Mouse (Mus musculus): ENCODE results near the gene Copa.

Copa gene

GRCm38 (mm10) chr1:172071556-172071955 is 10.8 kb upstream of the Copa start:
- in situ Hi-C loops (cut with MboI; ENCODE audit: low pct_unique_long_range_greater_than_20kb in 1 of 2, low sequenced_read_pairs in 2 of 2, unreplicated experiment in 1 of 2): no loop called here

GRCm38 (mm10) chr1:172072604-172073003 is 9.7 kb upstream of the Copa start:
- in situ Hi-C loops (cut with MboI; ENCODE audit: low pct_unique_long_range_greater_than_20kb in 1 of 2, low sequenced_read_pairs in 2 of 2, unreplicated experiment in 1 of 2): no loop called here

GRCm38 (mm10) chr1:172077981-172078380 is 4.3 kb upstream of the Copa start:
- in situ Hi-C loops (cut with MboI; ENCODE audit: low pct_unique_long_range_greater_than_20kb in 1 of 2, low sequenced_read_pairs in 2 of 2, unreplicated experiment in 1 of 2): no loop called here

DNA sequence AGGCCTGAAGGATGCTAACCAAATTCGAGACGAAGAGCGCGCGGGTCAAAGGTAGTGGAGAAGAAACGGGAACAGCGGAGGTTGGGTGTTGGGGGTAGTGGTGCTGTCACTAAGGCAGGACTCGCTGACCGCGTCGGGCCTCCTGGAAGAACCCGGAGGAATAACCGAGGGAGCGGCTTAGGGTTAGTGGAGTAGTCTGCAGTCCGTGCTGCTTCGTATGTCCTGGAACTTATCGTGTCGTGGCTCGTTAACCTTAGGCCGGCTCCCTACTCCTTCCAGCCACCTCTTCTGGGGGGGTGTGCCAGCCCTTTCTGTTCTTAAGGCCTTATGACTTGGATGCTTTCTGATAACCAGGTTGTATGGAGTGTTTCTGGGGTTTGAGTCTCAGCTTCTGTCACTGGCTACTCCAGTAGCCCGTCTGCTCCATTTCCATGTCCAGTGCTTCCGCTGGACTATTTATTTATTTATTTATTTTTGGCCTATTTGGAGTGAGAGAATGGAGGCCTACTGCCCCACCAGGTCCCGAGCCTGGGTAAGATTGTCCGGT is 643 bp downstream of the Copa start:
- in situ Hi-C loops (cut with MboI; ENCODE audit: low pct_unique_long_range_greater_than_20kb in 1 of 2, low sequenced_read_pairs in 2 of 2, unreplicated experiment in 1 of 2): no loop called here

- in situ Hi-C loops (cut with MboI; ENCODE audit: low pct_unique_long_range_greater_than_20kb in 1 of 2, low sequenced_read_pairs in 2 of 2, unreplicated experiment in 1 of 2): no loop called here
These were observed 11.2 kb downstream of the Copa start for GRCm38 (mm10) chr1:172093522-172093921.

- in situ Hi-C loops (cut with MboI; ENCODE audit: low pct_unique_long_range_greater_than_20kb in 1 of 2, low sequenced_read_pairs in 2 of 2, unreplicated experiment in 1 of 2): no loop called here
These were observed 12.0 kb downstream of the Copa start for GRCm38 (mm10) chr1:172094295-172094694.

- in situ Hi-C loops (cut with MboI; ENCODE audit: low pct_unique_long_range_greater_than_20kb in 1 of 2, low sequenced_read_pairs in 2 of 2, unreplicated experiment in 1 of 2): no loop called here
These were observed 12.9 kb downstream of the Copa start for GRCm38 (mm10) chr1:172095202-172095601.

DNA sequence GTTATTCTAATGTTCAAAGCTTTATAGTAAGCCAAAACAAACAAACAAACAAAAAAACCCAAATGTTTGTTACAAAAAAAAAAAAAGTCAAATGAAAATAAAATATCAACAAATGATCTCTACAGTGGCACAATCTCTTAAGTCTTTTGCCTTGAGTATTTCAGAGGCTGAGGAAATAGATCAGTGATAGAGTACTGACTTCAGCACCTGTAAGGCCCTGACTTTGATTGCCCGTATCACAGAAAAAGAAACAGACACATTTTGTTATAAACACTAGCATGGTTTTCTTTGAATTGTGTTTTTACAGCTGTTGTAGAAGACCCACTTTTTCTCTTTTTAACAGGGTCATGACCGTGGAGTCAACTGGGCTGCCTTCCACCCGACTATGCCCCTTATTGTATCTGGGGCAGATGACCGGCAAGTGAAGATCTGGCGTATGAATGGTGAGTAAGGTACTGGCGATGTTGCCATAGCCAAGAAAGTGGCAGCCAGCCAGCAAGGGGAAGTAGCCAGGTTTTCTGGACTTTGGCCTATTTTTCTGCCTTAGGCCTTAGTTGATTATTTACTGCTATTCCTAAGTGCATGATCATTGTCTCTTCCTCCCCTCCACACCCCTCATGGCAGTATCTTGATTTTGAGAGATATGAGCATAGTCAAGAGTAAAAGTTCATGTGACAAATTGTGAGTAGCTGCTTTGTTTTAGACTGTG is 17.1 kb downstream of the Copa start:
- in situ Hi-C loops (cut with MboI; ENCODE audit: low pct_unique_long_range_greater_than_20kb in 1 of 2, low sequenced_read_pairs in 2 of 2, unreplicated experiment in 1 of 2): no loop called here

- in situ Hi-C loops (cut with MboI; ENCODE audit: low pct_unique_long_range_greater_than_20kb in 1 of 2, low sequenced_read_pairs in 2 of 2, unreplicated experiment in 1 of 2): no loop called here
These were observed 21.3 kb downstream of the Copa start for GRCm38 (mm10) chr1:172103619-172104018.

DNA sequence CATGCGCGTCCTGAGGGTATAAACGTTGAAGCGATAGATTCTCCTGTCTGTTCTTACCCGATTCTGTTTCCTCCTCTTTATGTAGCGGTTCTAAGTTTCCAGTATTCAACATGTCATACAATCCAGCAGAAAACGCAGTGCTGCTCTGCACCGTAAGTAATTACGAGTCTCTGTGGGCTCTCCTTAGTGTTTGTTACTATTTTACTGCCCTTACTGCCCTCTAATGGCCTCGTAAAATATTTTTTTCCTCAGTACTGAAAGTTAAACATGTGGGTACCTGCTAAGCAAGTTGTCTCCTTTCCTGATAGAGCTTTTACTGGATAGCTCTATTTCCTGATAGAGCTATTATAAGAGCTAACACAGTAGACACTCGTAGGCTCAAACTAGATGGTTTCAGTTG is 22.8 kb downstream of the Copa start:
- in situ Hi-C loops (cut with MboI; ENCODE audit: low pct_unique_long_range_greater_than_20kb in 1 of 2, low sequenced_read_pairs in 2 of 2, unreplicated experiment in 1 of 2): no loop called here

- in situ Hi-C loops (cut with MboI; ENCODE audit: low pct_unique_long_range_greater_than_20kb in 1 of 2, low sequenced_read_pairs in 2 of 2, unreplicated experiment in 1 of 2): no loop called here
These were observed 25.6 kb downstream of the Copa start for GRCm38 (mm10) chr1:172107777-172108477.

DNA sequence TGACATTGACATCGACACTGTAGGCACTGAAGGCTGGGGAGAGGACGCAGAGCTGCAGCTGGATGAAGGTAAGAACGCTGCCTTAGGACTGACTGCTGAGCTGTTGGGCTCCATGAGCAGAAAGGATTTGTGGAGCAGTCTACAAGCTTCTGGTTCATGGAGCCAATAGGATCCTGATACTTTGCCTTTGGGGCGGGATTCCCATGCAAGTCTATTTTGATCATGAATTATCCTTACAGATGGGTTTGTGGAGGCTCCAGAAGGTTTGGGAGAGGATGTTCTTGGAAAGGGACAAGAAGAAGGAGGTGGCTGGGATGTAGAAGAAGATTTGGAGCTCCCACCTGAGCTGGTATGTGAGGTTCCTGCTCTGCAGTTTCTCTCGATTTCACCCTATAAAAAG is 34.6 kb downstream of the Copa start:
- in situ Hi-C loops (cut with MboI; ENCODE audit: low pct_unique_long_range_greater_than_20kb in 1 of 2, low sequenced_read_pairs in 2 of 2, unreplicated experiment in 1 of 2): no loop called here

GRCm38 (mm10) chr1:172119100-172119499 is 36.8 kb downstream of the Copa start:
- in situ Hi-C loops (cut with MboI; ENCODE audit: low pct_unique_long_range_greater_than_20kb in 1 of 2, low sequenced_read_pairs in 2 of 2, unreplicated experiment in 1 of 2): no loop called here

GRCm38 (mm10) chr1:172119720-172120119 is 37.4 kb downstream of the Copa start:
- in situ Hi-C loops (cut with MboI; ENCODE audit: low pct_unique_long_range_greater_than_20kb in 1 of 2, low sequenced_read_pairs in 2 of 2, unreplicated experiment in 1 of 2): no loop called here

DNA sequence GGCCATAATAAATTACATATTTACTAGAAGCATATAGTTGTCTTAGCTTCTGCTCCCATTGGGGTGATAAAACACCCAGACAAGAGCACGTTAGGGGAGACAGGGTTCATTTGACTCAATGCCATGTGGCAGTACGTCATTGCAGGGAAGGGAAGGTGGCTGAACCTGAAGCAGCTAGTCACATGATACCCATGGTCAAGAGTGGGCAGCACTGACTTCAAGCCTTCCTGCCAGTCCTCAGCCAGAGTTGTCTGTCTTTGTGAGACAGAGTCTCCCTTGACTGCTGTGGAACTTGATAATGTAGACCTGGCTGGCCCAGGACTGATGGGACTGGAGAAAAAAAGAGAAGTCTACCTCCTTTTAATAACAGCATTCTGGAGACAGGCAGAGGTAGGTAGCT is 40.3 kb downstream of the Copa start:
- in situ Hi-C loops (cut with MboI; ENCODE audit: low pct_unique_long_range_greater_than_20kb in 1 of 2, low sequenced_read_pairs in 2 of 2, unreplicated experiment in 1 of 2): no loop called here

DNA sequence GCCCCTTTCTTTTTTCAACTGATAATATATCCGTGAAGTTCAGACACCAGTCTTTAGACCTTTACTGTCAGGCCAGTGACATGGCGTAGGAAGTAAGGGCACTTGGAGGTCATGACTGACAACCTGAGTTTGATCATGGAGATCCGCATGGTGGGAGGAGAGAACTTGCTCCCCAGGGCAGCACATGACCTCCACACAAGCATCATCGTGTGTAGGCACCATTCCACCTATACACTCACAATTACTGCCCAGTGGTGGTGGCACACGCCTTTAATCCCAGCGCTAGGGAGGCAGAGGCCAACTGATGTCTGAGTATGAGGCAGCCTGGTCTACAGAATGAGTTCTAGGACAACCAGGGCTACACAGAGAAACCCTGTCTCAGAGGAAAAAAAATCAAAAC is 42.2 kb downstream of the Copa start:
- in situ Hi-C loops (cut with MboI; ENCODE audit: low pct_unique_long_range_greater_than_20kb in 1 of 2, low sequenced_read_pairs in 2 of 2, unreplicated experiment in 1 of 2): no loop called here

DNA sequence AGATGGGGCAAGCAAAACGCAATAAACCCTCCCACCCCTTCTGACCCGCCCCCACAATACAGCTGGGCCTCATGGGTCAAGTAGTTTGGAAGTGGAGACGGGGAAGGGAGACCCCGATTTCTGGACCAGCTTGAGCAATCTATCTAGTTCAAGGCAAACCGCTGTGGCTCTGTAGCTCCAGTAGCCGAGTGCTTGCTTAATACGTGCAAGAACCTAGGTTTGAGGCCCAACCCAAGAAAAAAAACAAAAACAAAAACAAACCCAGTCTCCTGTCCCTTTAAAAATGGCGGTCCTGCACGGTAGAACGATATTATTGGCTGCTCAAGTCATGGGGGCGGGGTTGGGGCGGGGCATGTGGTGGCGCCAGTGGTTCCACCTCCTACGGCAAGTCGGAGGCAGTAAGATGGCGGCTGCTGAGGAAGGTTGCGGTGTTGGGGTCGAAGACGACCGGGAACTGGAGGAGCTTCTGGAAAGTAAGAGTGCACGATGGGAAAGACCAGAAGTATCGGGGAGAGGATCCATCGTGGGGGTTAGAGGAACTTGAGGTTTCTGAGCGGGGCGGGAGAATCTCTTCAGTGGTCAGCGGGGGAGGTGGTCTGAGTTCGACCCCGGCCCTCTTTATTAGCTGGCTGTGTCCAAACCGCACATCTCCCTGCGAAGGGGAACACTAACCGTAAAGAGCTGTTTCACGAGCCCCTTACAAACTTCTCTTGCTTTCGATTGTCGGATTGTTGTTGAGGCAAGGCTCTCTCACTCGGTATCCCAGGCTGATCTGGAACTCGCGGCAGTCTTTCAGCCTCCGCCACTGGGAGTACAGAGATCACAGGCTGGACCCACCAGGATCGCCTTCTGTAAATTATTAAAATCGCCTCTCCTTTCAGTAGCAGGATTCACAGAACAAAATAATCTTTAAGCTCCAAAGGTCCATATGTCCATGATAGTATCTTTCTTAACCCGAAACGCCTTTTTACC is 44.3 kb downstream of the Copa start, which contains the start of gene Pex19:
Pex19 (plus strand) TSS at position 380 of the 972 bp plus-strand sequence.
- in situ Hi-C loops (cut with MboI; ENCODE audit: low pct_unique_long_range_greater_than_20kb in 1 of 2, low sequenced_read_pairs in 2 of 2, unreplicated experiment in 1 of 2): no loop called here

- in situ Hi-C loops (cut with MboI; ENCODE audit: low pct_unique_long_range_greater_than_20kb in 1 of 2, low sequenced_read_pairs in 2 of 2, unreplicated experiment in 1 of 2): no loop called here
These were observed 45.2 kb downstream of the Copa start for GRCm38 (mm10) chr1:172127487-172127886.

- in situ Hi-C loops (cut with MboI; ENCODE audit: low pct_unique_long_range_greater_than_20kb in 1 of 2, low sequenced_read_pairs in 2 of 2, unreplicated experiment in 1 of 2): no loop called here
These were observed 46.2 kb downstream of the Copa start for GRCm38 (mm10) chr1:172128563-172128962.

Data from mouse embryonic stem cell (cell line).